Mouse (Mus musculus) adrenal gland, adult 8-10 months (tissue): ENCODE results near the gene Cdx2. TPM values are rescaled to one million over a fixed set of nuclear protein-coding genes. Genes with fewer than 3 reads are reported as not detected.

Experiments used
- DNase-seq: peaks from one replicate; pipeline ENCODE4 v3.0.0; 2022
- total RNA-seq, 4 experiments: library from RNA; stranded (reverse); gene quantifications; 2 replicates each; pipeline ENCODE4 v1.2.4; 2022

The Cdx2 gene
- total RNA-seq, 4 experiments from 2014 or later, result not detected

GRCm38 (mm10) chr5:147292506-147293120 lies 14.5 kb downstream of the Cdx2 start:
- no peak for DNase-seq

- DNase-seq, result no peak
These were observed 15.1 kb downstream of the Cdx2 start for GRCm38 (mm10) chr5:147291764-147292505.

- no peak for DNase-seq
These were observed 22.7 kb downstream of the Cdx2 start for GRCm38 (mm10) chr5:147284365-147284764.

GRCm38 (mm10) chr5:147277547-147277925 lies 29.5 kb downstream of the Cdx2 start:
- DNase-seq, result no peak

- no peak for DNase-seq
These were observed 30.1 kb downstream of the Cdx2 start for GRCm38 (mm10) chr5:147276701-147277546.

GRCm38 (mm10) chr5:147275761-147276160 lies 31.3 kb downstream of the Cdx2 start:
- DNase-seq, result no peak

GRCm38 (mm10) chr5:147274174-147275141 lies 32.6 kb downstream of the Cdx2 start:
- no peak for DNase-seq

- DNase-seq, result no peak
These were observed 34.2 kb downstream of the Cdx2 start for GRCm38 (mm10) chr5:147272808-147273345.

- DNase-seq, result no peak
These were observed 34.8 kb downstream of the Cdx2 start for GRCm38 (mm10) chr5:147272046-147272807.

GRCm38 (mm10) chr5:147270673-147271655 lies 36.1 kb downstream of the Cdx2 start:
- DNase-seq, result no peak

GRCm38 (mm10) chr5:147269926-147270672 lies 37.0 kb downstream of the Cdx2 start, which contains the start of gene Pdx1:
Gene Pdx1, plus strand, starts transcription at chr5:147269959.
- DNase-seq, result no peak

- DNase-seq, result no peak
These were observed 37.7 kb downstream of the Cdx2 start for GRCm38 (mm10) chr5:147269371-147269770.

- DNase-seq, result no peak
These were observed 38.3 kb downstream of the Cdx2 start for GRCm38 (mm10) chr5:147268728-147269127.

- no peak for DNase-seq
These were observed 39.6 kb downstream of the Cdx2 start for GRCm38 (mm10) chr5:147267434-147267833.

GRCm38 (mm10) chr5:147263945-147264344 lies 43.1 kb downstream of the Cdx2 start:
- no peak for DNase-seq

- no peak for DNase-seq
These were observed 45.0 kb downstream of the Cdx2 start for GRCm38 (mm10) chr5:147261899-147262541.

- no peak for DNase-seq
These were observed 46.3 kb downstream of the Cdx2 start for GRCm38 (mm10) chr5:147260778-147261177.

GRCm38 (mm10) chr5:147260189-147260588 lies 46.9 kb downstream of the Cdx2 start:
- no peak for DNase-seq
